Mouse (Mus musculus): ENCODE results near the gene Phf7.

Phf7 gene

GRCm38 (mm10) chr14:31251084-31251604 is at the start of gene Phf7, which contains the start of gene Bap1:
Gene Phf7 (minus strand): TSS chr14:31251317.
Gene Bap1 (plus strand): TSS chr14:31251450.
- DNase-seq = peak; percentile 94

GRCm38 (mm10) chr14:31285728-31286127 is 34.6 kb upstream of the Phf7 start:
- no peak for DNase-seq

DNA sequence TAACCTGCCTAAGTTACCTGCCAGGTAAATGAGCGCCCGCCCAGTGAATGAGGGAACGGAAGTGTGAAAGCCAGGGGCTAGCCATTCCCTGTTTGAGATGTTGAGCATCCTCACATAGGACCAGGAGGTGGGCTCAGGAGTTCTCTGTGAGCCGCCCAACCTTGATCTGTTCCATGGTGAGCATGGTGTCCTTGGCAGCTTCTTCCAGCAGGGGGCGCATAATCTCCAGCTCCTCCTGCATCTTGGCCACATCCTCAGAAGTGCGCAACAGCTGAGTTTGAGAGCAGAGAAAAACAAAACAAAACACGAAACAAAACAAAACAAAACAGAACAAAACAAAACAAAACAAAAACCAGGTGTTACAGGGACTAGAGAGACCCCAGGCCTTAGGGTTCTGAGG is 21.0 kb upstream of the Phf7 start:
- DNase-seq = peak; percentile 55

- DNase-seq = no peak
These were observed 20.0 kb upstream of the Phf7 start for GRCm38 (mm10) chr14:31271121-31271520.

- no peak for DNase-seq
These were observed 18.5 kb upstream of the Phf7 start for GRCm38 (mm10) chr14:31269456-31270100.

- no peak for DNase-seq
These were observed 17.3 kb upstream of the Phf7 start for GRCm38 (mm10) chr14:31268301-31269001.

- DNase-seq = no peak
These were observed 16.5 kb upstream of the Phf7 start for GRCm38 (mm10) chr14:31267649-31268048.

DNA sequence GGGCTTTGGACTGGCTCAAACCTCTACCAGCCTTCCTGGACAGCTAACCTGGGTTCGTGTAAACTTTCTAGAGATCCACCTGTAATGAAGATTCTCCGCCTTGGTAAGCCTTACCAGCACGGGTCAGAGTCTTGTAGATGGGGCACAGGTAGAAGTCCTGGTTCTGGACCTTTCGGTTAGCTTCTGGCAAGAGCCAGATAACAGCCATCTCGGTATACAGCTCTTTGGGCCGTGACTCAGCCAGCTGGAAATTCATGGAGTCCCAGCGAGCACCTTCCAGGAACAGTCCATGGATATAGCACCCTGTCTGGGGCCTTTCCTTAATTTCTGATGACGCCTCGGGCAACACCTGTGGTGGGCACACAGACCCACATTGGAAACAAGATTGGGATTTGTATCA is 9.8 kb upstream of the Phf7 start:
- no peak for DNase-seq

DNA sequence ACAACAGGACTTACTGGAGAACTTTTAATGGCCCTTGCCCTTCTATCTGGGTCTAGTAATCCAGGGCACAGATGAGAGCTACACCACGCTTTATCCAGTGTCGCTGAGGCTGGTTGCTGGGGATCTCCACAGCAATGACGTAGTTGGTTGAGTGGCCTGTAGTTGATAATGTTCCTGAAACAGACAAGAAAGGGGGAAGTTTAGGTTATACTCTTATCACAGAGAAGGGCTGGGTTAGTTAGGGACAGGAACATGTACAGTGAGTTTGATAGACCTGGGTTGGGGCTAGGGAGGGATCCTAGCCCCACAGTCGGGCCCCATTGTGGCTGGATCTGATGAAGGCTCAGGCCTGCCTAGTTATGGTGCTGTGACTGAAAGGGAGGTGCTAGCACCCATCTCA is 9.3 kb upstream of the Phf7 start:
- no peak for DNase-seq

GRCm38 (mm10) chr14:31258476-31259050 is 7.4 kb upstream of the Phf7 start:
- DNase-seq = no peak

DNA sequence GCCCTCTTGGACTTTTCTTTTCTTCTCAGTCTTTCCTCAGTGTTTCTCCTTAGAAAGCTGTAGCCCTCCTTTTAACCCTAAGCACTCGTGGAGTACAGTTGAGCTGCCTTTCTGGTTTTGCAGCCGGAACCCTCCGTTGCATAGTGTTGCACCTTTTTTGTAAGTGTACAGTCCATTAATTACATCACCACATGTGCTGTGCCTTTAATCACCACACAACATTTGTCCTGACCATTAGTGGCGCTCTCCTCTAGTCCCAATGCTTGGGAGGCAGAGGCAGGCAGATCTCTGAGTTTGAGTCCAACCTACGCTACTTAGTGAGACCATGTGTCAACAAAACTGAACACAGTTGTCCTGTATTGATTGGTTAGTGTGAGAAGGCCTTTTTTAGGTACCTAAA is 974 bp upstream of the Phf7 start:
- DNase-seq = peak; percentile 31

DNA sequence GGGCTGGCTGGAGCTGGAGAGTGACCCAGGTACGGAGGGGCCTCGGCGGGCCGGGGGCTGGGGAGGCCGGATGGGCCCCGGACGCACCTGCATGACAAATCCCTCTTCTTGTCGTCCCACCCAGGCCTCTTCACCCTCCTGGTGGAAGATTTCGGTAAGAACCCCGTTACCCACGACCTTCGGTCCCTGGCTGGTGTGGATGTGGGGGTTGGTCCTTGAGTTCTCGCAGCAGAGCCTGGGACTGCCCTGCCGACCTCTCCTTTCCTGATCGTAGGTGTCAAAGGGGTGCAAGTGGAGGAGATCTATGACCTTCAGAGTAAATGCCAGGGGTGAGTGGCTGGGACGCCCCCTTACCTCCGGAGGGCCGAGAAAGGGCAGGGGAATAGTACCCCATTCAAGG is 509 bp upstream of the Phf7 start:
- DNase-seq = no peak

DNA sequence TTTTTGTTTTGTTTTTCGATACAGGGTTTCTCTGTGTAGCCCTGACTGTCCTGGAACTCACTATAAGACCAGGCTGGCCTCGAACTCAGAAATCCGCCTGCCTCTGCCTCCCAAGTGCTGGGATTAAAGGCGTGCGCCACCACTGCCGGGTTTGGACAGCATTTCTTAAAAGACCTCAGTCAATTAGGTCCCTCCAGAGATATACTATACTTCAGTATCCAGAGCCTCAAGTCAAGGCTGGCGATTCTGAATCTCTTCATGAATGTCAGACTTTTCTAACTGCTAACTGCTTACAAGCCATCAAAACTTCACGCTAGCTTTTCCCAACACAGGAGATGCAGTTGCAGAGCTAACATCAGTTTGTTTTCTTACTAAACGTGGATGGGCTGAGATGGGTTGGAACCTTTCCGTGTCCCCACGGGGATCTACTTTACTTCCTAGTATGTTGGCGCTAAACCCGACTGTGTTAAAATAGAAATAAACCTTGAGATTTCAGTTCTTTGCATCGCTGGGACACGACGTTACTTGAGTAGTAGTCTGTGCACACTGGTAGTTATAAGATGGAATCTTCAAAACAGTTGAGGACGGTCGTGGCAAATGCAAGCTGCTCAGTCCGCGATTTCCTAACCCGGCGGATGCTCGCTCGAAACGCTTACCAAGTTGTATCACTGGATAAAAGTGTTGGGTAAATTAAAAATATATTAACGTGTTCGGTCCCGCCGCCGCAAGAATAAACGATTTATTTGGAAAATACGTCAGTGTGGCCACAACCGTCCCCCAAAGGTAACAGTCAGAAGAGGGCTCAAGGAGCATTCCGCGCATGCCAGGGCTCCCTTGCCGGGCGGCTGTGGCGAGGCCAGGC is 664 bp downstream of the Phf7 start:
- DNase-seq = no peak

DNA sequence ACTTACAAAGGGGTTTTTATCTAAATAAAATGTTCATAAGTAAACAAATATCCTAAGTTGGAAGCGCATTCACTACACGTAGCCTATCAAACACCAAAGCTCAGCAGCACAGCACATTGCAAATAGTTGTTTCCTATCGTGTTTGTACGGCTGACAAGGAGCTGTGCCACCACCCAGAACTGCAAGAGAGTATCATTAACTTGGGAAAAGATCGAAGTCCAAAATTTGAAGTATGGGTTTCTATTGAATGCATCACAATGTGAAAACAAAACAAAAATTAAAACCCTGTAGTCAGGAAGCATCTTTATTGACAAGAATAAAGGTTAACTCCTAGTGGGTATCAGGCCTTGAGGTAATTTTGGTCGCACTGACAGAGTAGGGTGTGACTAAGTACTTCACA is 2.7 kb downstream of the Phf7 start:
- no peak for DNase-seq

DNA sequence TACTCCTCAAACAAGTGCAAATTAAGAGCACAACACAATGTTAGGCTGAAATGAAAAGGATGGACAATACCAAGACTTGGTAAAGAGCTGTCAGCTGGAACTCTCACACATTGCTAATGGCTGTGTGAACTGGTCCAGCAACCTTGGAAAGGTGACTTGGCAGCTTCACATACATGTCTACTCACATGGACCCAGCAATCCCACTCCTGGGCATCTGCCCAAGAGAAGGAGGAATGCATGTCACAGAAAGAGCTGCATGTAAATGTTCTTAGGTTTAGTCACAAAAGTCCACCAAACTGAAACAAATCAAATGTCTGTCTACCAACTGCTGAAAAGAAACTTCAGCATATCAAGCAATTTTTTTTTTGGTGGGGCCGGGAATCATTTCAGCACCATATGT is 5.2 kb downstream of the Phf7 start:
- DNase-seq = no peak

GRCm38 (mm10) chr14:31244777-31245176 is 6.3 kb downstream of the Phf7 start:
- no peak for DNase-seq

DNA sequence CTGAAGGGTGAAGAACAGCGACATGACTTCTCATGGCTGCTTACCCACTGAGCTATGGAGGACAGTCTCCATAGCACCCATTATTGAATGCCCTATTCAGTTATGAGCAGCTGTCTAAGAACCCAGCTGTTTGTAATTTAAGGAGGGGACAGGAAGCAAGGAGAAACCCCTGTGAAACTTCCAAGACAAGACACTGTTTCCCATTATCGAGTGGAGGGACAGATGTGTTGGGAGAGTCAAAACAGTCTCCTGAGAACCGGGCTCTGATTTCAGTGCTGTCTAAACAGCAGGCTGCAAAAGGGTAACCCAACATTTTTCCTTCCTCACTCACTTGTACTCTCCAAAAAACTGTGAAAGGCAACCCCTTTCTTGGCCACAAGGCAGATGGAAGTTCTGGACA is 10.6 kb downstream of the Phf7 start:
- DNase-seq = no peak

GRCm38 (mm10) chr14:31237101-31237882 is 13.8 kb downstream of the Phf7 start:
- no peak for DNase-seq

DNA sequence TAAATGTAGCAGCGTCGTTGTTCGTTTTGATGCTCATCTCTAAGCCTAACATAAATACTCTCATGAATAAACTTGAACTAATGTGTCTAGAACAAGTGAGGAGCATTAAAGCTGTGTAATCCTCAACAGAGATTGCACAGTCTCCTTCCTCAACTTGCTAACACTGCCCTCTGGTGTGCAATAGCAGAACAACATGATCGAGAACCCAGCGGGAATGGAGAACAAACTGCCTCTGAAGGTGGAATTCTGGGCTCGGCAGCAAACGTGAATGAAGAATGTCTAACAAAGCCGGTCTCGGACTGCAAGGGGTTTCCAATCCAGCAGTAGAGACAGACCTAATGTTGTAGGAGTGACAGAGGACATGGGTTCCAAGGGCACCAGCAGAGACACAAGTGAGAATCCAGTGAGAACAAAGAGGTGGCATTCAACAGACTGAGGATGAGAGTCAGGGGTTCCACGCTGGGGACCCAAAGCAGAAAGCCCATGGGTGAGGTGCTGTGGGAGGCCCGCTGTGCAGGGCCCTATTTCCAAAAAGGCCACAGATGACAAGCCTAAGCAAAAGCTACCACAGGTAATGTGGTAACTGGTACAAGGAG is 17.0 kb downstream of the Phf7 start:
- DNase-seq = peak; percentile 76

DNA sequence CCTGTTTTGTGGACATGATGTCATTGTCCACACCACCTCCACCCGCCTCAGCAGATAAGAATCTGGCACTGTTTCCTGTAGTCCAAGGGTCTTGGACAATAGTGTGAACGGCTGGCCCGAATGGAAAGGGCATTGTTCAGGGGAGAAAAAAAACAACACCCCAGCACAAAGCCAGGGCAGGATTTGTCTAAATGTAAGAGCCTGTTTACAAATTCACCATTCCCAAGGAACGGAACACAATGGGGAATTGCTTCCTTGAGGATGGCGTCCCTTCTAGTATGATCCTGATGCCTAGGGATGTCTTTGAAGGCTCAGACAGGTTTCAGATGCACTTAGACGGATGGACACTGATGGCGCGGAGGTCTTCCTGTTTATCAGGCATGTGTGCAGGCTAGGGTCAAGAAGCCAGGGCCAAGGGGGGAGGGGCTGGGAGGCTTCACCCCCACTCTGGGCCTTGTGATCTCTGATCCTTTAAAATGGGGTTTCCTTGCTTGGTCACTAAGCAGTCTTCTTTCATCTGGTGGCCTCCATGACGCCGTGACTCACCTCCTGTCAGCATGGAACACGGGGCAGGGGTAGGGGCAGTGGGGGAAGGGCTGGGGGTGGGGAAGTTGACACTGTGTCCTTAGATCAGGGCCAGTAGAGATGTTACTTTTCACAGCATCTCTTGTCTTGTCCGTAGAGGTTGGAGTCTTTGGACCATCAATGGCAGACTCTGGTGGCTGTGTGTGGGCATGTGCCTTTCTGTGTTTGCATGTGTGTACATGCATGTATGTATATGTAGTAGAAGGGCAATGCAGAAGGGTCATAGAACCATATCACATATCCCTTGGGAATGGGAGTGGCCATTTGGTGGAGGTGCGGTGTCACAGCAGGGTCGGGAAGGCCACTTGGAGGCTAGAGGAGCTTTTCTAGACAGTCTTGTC is 17.8 kb downstream of the Phf7 start:
- no peak for DNase-seq
